Mouse (Mus musculus) megakaryocyte, embryonic 14.5 days (primary cell): ENCODE measurements around the gene Tle3.

ENCODE experiments used
- FLI1 ChIP-seq: IDR thresholded peaks from 2 replicates; pipeline ENCODE4 v1.6.1; 2012; ENCODE audit warnings: low read length, inconsistent platforms, mixed read lengths
- GATA1 ChIP-seq: IDR thresholded peaks from 3 replicates; pipeline ENCODE4 v1.6.1; 2012; ENCODE audit warnings: mixed read lengths, low read length, inconsistent platforms, borderline replicate concordance

DNA sequence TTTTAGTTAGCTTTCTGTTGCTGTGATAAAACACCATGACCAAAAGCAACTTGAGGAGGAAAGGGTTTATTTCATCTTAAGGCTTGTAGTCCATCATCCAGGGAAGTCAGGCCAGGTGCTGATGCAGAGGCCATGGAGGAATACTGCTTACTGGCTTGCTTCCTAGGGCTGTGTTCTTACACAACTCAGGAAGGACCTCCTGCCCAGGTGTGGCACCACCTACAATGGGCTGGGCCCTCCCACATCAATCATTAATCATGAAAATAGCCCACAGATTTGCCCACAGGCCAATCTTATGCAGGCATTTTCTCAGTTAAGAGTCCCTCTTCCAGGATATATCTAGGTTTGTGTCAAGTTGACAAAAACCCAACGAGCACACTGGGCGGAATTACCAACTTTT lies 31.8 kb upstream of the Tle3 start:
- TF ChIP-seq GATA1: no peak
- TF ChIP-seq FLI1: no peak
